Mouse (Mus musculus) adrenal gland, adult 2 months (tissue): ENCODE measurements around the gene Il1b. TPM values are rescaled to one million over a fixed set of nuclear protein-coding genes. Genes with fewer than 3 reads are reported as not detected.

Experiments
- DNase-seq: peaks from one replicate; pipeline ENCODE4 v3.0.0; 2021
- long read RNA-seq: library from polyadenylated mRNA; stranded (forward); transcript quantifications from one replicate; pipeline ENCODE4 v2.0.0, GENCODE M21; 2021
- polyA plus RNA-seq: library from polyadenylated mRNA; depleted of rRNA; stranded (reverse); fragments of >200 nt; gene quantifications from 2 replicates; pipeline ENCODE4 v1.2.3, GENCODE M21; 2012; rRNA removed
- total RNA-seq, 2 experiments: library from RNA; stranded (reverse); gene quantifications; 2 replicates each; pipeline ENCODE4 v1.2.3; 2021

Il1b gene
- 1 to 10 TPM in 1 of 2 experiments, under 1 TPM in 1; 0.78 to 1.5 TPM for total RNA-seq
- polyA plus RNA-seq, result 0.17 and 0.20 TPM in 2 replicates
- long read RNA-seq, partial matches to known transcripts, result 0 of 1 reads
- long read RNA-seq, other reads (novel, unspliced or antisense), result 0 of 1 reads

DNA sequence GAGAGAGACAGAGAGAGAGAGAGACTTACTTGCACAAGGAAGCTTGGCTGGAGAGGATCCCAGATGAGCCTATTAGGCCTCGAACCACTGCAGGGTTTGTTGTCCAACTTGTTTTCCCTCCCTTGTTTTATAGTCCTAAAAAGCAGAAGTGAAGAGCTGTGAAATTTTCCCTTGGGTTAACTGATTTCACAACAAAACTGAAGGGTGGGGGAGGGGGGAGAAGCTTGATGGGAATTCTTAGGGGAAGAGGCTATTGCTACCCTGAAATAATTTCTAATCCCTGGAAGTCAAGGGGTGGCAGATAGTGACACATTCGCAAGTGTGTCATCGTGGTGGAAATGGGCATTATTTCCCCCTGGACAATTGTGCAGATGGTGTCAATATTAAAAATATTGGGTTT, at the start of gene Il1b:
Gene Il1b, minus strand, starts transcription at position 101 of the 400 bp plus-strand sequence.
- DNase-seq, result no peak

DNA sequence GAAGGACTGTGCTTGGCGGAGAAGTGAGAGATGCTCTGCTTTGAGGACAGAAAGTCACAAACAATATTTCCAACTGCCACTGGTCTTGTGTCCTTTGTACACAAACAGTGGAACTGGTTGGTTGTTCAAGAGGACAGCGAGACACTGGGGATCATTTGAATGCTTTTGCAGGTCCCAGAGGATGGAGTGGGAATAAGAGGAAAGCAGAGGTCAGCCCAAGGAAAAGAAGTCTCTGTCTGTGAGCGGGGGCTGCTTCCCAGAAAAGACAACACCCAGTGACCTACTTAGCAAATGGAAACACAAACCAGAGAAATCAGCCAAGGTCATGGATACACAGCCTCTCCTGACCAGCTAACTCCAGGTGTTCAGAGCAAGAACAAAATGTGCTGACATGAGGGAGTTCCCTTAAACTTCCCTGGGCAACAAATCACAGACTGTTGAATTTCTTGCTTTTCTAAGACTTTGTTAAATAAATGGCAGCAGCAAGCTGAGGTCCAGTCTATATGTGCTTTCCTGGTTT, 48.5 kb upstream of the Il1b start:
- no peak for DNase-seq

DNA sequence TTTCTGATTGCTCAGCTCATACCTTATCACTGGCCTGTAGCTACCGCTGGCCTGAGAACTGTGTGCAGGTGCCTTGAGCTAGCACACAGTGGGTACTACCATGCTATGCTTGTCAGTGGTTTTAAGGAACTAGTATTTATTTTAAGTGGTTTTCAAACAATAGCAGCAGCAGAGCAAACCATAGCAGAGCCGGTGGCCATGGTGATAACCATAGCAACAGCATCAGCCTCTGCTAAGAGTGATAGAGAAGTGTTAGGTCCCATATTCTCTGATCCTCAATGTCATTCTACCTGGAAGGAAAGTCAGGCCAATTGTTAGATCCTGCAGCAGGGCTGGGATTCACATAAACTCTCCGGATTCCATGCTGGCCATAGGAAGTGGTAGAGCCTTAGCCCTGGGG, 43.7 kb upstream of the Il1b start:
- no peak for DNase-seq

DNA sequence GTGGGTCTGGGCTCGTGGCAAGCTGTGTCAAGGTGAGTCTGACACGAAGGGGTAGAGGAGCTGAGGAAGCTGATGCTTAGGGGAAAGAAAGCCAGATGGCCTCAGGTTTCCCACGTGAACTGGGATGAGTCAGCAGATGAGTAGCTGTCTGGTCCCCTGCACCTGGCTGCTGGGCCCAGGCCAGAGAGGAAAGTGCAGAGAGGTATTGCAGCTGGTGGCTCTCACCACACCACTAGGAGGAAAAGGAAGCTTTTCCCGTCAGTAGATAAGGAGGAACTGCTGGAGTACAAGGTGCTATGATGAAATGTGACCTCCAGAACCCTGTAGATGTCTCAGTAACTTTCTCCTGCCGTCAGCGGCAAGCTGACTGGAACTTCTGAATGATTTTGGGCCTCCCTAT, 42.5 kb upstream of the Il1b start:
- DNase-seq, result no peak

DNA sequence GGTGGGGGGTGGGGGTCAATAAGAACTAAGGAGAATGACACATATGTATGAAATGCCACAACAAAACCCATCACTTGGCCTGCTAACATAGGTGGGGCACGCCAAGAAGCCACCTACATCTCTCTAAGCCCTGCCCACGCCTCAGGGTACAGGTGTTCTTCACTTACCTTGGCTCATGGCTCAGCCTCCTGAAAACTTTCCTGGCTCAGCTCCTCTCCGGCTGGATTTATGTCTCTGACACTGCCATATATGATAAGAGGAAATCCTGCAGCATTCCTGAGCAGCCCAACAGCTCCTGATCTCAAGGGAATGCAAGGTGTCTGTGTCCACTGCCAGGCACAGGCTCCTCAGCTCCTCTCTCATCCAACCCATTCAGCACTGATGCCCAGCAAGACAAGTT, 40.7 kb upstream of the Il1b start:
- DNase-seq, result no peak

DNA sequence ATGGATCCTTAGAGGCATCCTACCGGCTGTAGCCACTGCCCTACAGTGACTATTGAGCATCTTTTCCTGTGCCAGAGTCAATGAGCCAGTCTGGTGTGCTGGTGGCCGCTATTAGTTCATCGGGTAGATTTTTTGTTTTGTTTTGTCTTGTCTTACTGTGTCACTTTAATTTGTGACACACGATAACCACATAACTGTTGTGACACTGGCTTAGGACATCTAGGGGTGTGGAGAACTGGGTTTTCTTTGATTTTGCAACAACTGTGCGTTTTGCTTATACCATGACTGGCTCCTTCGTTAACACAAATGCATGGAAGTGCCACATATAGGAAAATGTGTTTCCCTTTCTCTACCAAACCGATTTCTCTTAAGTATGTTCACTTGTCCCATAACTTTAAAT, 39.4 kb upstream of the Il1b start:
- DNase-seq, result no peak

DNA sequence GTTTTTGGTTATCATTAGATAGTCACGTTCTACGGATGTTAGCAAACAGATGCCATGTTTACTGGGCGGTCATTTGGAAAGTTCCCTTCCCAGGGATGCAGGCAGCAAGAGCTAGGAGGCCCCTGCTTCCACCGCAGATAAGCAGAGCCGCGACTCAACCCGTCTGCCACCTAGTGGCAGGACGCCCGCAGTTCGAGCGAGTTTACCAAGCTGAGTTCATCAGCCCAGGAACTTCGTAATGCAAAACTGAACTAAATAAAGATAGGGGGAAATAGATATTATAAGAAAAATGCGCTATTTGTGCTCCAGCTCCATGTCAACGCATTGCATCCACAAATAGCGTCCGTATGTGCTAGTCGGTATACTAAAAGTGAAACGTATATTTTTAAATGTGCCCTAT, 37.5 kb upstream of the Il1b start:
- DNase-seq, result peak; percentile 77

DNA sequence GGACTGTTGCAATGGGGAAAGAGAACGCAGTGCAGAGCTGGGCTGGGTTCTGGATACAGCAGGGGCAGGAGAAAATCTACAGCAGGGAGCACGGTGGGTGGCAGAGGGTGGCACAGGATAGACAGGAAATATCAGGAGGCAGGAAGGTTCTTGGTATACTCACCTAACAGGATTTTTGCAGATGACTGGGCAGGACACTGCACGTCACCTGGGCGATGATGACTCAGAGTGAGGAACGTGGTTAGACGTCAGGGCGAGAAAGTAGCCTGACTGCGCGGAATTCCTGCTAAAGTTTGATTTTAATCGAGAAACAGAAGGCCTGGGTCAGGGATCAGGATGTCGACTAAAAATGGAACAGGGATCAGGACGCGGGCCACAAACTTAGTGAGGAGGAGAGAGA, 36.7 kb upstream of the Il1b start:
- no peak for DNase-seq

DNA sequence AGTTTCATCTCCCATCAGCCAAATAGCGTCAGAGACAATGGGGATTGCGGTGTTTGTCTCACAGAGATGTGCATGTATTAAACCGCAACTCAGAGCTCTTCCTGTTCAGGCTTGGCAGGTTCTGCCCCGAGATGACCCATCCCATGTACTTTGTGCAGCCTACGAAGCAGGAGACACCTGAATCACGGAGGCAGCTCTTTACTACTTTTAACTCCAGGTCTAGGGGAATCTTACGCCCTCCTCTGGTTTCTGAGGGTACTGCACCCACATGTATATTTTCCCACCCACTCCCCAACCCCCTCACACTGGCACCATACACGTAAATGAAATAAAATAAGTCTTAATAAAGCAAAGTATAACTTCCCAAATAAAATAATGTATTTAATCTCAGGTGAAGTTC, 35.6 kb upstream of the Il1b start:
- DNase-seq, result no peak

DNA sequence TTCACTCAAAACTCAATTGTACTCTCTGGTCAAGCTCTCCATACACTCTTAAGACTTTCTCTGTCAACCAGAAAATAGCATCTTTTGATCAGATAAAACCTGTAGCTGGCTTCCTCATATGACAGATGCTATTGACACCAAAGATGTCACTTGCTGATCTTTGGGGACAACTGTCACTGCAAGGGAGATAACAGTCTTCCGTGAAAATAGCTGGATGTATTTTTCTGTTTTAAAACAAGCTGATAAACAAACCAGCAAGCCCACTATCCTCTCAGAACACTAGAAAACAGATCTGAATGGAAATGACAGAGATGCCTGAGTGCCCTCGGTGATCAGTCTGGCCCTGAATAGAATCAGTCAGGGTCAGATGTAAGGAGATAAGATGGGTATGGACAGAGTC, 32.8 kb upstream of the Il1b start:
- no peak for DNase-seq

DNA sequence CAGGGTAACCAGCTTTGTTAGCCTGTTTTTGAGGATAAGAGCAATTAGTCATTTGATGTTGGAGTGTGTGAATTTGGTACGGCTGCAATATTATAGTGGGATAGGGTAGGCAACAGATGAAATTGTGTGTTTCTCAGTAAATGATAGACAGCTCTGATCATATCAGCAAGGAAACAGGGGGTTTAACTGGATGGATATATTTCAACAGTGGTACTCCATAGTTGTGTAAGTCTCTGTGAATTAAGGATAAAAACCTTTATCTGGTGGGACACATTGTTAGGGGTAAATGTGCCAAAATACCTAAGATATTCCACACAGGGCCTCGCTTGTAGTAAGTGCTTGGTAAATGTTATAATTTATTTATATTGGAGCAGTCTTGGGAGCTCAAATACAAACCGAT, 31.4 kb upstream of the Il1b start:
- DNase-seq, result no peak

DNA sequence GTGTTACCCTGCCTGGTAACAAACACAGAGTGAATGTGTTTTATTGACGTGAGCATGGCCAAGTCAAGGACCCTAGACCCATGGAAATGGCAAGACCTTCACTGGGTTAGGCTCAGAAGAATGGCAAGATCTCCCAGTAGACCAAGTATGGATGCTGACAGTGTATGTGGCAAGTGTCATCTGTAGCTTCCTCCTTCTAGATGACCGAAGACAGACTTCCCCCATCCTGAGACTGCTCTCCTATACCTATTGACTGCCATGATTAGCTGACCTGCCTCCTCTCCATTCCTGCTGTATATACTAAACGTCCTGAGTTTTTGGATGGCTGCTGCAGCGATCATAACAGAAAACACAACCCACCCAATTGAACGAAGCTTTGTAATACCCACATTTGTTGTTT, 30.9 kb upstream of the Il1b start:
- DNase-seq, result no peak

DNA sequence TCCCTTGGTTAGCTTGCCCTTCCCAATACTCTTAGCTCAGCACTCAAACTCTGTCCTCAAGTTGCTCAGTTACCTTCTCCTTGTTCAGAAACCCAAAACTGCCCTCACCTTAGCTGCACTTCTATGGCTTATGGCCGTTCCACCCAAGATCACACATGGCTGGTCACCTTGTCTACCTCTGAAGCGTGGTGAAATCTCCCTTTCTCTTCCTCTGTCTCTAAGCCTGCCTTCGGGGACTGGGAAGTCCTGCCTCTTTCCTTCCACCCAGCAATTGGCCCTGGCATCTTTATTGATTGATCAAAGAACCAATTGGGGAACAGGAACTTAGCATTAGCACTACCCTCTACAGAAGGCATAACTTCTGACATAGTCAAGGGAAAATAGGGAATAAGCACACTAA, 27.2 kb upstream of the Il1b start:
- no peak for DNase-seq

DNA sequence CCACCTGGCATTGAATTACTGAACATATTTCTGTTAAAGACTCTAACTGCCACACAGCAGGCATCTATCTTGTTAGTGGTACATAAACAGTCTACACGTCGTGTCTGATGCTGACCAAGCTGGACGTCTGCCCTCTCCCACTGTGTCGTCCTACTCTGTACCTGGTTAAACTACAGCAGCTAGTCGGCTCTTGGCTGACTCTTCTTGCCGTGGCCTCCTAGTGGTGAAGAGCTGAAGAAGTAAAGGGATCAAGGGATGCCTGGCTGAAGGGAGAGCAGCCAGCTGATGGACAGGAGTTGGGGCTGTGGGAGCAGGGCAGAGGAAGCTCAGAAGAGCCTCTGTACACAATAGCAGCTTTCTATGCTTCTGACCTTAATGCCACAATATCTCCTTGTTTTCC, 22.6 kb upstream of the Il1b start:
- peak; percentile 30 for DNase-seq

DNA sequence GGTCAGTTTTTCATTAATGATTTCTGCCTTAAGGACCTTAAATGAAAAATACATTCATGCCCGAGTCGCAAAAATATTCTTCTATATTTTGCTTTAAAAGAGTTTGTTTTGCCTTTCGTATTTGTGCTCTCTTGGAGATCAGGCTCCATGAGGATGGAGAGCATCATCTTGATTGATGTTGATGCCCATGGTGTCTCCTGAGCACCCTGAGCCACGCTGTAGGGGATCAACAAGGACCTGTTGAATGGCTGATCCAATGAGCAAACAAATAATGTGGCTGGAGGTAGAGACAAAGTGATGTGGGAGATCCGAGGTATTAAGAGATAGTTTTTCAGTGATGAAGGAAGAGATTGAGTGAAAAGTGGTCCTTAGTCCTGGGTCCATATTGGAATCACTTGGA, 19.2 kb upstream of the Il1b start:
- no peak for DNase-seq

DNA sequence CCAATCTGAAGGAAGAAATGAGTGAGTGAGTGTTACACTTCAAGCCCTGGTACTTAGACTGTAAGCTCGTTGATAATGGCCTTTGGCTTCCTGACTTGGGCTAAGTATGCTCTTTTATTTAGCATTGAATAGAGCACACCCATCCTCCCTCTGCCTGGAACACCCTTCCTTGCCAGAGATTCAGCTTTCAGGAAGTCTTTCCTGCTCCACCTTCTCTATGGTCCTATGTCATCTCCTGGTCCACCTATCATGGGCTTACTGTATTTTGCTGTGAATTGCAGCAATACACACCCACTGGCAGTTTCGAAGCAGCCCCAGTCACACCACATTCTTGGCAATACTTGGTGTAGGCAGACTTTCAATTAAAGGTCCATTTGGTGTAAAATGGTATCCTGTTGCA, 18.4 kb upstream of the Il1b start:
- DNase-seq, result no peak

DNA sequence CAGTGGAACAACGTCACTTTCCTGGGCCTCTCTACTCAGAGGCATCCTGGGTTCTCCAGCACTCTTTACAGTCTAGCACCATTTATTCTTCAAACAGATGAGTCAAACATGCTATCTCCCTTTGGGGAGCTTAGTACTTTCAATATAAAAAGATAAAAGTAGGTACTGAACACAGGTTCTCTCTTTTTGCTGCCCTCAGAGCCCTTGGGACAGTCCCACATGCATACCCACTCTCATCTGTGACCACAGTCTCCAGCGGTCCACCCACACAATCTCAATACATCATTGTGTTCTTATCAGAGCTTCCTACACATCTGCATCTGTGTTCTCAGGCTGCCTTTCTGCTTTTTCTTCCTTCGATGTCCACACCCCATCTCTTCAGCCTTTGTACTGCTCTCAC, 14.4 kb upstream of the Il1b start:
- DNase-seq, result no peak

DNA sequence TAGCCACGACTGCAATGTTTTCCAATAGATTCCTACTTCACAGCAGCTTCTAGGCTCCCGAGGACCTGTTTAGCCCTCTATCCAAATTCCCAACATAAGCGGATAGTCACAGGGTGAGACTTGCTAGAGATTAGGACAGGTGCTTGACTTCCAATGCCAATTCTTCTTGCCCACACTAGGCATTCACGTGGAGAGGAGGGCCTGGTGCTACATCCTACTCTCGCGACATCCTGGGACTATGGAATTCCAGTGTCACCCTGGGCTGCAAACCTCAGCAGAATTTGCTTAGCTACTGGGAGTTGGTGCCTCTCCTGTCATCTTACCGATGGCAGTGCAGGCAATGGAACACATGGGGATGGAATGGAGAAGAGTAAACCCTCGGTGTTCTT, 13.3 kb upstream of the Il1b start:
- DNase-seq, result no peak

DNA sequence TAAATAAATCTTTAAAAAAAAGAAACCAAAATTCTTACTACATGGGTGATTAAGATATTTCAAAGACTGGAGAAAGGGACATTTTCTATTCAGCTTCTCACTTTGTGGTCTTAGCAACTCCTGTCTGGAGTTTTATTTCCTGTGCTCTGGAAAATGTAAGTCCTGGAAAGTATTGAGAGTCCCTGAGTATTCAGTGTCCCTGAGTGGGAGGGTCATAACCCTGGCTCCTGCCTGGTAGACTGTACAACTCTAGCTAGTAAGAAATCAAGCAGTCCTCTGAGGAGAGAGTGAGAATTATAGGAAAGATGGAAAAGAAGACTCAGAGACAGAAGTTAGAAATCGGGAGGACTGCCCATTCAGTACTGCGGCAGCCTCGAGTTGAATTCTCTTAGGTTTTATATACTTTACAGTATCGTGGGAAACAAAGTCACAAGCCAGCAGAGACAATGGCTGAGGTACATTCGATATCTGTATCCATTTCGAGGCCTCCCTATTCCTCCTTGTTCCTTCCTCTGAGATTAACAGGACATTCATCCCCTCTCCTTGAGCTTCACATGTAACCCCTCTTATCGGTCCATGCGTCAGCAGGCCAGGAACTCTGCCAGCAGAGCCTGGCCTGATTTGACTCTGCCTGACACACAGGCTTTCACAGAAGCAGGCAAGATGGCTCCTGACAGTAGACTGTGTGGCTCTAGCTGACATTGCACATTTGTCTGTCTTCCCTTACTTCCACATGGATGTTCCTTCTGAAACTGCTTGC, 12.8 kb upstream of the Il1b start:
- peak; percentile 79 for DNase-seq

DNA sequence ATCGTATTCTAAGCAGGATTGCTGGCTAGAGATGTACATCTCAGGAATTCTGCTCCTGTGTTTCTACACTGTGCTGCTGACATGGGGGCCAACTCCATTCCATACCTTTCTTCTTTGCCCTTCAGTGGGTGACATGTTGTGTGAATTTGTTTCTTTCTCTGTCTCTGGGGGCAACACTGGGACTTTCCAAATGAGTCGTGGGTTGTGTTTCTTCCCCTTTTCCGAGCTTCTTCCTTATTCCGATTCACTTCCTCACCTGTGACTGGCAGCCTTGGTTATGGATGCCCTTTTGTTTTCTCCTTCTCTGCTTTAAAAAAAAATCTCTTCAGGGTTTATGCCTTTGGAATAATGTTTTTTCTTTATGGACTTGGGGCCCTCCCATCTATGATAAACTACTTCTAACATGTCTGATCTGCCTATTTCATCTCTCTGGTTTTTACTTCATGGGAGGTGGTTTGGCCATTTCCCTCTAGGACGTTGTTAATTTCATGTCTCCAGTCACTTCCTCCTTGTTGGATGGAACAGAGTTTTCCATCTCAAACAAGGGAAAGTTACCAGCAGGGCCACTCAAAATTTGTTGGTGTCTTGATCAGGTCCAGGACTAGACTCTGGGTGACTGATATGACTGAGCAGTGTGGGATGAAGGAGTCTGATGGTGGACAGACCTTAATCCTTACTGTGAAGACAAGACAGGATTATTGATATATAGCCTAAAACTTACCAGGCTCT, 10.0 kb upstream of the Il1b start:
- no peak for DNase-seq

DNA sequence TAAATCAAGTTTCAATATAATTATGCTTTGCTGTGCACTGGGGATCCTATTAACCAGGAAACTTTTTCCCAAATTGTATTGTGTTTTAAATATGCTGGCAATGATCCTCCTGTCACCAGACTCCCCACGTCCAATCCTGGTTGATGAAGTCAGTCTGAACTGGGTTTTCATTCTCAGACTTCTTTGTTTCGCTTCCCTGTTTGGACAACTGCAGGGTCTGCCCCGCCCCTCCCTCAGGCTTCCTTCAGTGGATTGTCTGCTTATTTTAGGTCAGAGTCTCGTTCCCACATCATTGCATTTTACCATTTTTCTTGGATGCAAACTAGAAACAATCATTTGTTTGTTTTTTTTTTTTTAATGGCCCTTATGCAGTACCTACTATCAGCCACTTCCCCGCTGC, 9.3 kb upstream of the Il1b start:
- DNase-seq, result no peak

DNA sequence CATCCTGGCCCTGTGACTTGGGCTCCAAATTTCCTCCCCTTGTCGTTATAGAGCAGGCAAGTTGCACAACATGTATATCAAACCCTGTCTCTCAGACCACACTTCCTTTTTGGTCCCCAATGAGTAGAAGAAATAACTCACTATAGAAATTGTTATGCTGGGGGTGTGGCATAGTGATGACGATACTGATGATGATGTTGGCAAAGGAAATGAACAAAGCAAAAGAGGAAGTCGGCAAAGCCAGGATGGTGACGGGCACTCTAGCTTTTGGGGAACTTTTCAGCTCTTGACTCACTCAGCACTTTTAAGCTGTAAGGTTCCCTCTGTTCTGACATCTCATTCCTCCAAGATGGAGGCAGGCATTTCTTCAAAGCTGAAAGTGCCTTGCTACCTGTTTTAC, 2.4 kb upstream of the Il1b start:
- no peak for DNase-seq

DNA sequence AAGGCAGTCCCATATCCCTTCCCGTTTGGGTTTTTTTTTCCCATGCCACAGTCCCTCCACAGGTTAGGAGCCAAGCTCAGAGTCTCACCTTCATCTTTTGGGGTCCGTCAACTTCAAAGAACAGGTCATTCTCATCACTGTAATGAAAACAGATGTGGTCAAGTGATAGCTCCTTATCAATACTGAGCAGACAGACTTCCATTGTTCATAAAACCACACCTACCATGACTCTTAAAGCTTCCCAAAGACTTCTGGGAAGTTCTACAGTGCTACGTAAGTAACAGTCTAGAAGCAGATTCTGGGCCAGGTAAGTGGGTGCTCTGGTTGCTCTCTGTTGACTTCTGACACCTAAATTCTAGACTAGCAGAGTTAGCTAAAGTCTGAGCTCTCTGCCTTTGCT, 1.3 kb downstream of the Il1b start:
- no peak for DNase-seq

DNA sequence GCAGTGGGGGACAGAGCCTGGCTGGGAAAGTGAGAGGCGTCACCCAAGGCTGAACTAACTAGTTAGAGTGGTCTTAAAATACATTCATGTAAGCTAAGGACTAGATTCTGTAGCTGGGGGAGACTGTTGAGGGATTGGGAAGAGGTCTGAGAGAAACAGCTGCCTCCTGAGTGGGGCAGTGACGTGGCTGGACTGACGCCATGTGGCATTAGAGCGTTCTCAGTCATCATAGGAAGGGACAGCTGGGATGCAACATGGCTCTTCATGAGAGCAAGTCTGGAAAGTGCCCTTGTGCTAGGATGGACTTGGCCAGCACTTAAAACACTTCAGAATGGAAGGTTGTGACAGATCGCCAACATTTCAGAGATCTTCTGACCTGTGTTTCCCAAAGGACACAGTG, 2.1 kb downstream of the Il1b start:
- no peak for DNase-seq
